Mouse (Mus musculus) Patski (cell line): ENCODE measurements around the gene Fam107b. TPM values are rescaled to one million over a fixed set of nuclear protein-coding genes. Genes with fewer than 3 reads are reported as not detected.

Source experiments
- ATAC-seq: fragments of 100-300 bp; one replicate; pipeline ENCODE4 v1.8.0; 2021
- CTCF ChIA-PET: fragments of 350-600 bp; sonication (Branson Sonifier 250); formaldehyde crosslinking; loops from one replicate; lab custom pipeline; 2022; ENCODE audit warnings: inconsistent platforms; lab: Charles Lee
- POLR2A ChIA-PET: fragments of 350-600 bp; sonication (Branson Sonifier 250); formaldehyde crosslinking; loops from one replicate; lab custom pipeline; 2022; ENCODE audit warnings: antibody characterized with exemption, inconsistent platforms; lab: Charles Lee
- DNase-seq: peaks from one replicate; pipeline ENCODE4 v3.0.0-alpha.2; 2011; ENCODE audit warnings: low read depth, low spot score
- H3K27me3 ChIP-seq: fragments of 371-371 bp; one replicate; pipeline ENCODE4 v1.5.1; 2021
- CTCF ChIP-seq: fragments of 100-300 bp; IDR thresholded peaks from one replicate; pipeline ENCODE4 v1.5.1; 2021
- in situ Hi-C: fragments of 300-500 bp; cut with MboI; formaldehyde crosslinking; loops from 3 replicates; pipeline ENCODE4 v1.11.1; 2018; ENCODE audit warnings: low pct_unique_long_range_greater_than_20kb, mixed read lengths
- polyA plus RNA-seq: library from polyadenylated mRNA; unstranded; gene quantifications from one replicate; pipeline ENCODE4 v1.2.3, GENCODE M21; 2021

Gene Fam107b
- polyA plus RNA-seq, 1 experiment from 2014 or later: 92.8 TPM

DNA sequence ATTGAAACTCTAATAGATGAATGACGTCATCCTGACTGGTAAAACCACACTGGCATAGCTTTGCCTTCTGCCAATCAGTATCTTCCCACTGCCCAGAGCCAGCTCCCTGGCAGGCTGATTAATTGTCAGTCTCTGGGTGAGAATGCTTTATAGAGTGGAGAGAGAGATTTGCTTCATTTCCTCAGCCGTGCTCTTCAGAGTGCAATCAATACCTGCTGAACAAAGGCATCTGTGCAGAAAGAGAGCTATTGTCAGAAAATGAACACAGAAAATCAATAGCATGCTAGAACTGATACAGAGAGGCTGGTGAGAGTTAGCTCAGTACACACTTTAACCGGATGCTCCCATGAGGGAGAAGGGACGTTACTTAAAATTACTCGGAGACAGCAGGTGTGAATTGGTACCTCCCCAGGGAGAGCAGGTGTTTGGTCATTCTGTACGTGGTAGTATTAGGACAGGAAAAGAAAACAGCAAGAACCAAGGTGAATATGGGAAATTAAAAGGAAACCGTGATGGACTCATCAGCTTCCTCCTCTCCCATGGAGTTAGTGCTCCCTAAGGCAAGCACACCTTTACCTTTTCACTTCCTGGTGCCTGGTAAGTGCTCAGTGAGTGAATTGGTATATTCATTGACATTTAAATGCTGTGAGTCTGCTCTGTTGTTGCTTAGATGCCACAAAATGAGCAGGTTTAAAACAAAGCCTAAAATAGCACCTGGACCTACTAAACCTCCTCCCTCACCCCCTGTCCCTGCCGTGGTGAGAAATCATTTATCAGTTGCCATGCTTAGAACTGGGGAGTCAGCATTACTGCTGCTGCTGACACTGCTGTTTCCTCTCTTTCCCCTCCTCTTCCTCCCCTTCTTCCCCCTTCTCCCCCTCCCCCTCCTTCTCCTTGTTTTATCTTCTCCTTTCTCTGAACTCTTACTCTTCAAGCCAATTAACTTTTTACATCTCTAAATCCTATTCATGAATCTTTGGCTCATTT is 38.9 kb downstream of the Fam107b start:
- no peaks in the 10 kb centered on the region for H3K27me3 ChIP-seq
- in situ Hi-C loops: no loop called here
- no peak for DNase-seq
- ATAC-seq: no peak
- TF ChIP-seq CTCF: no peak
- POLR2A ChIA-PET: no interaction called here
- CTCF ChIA-PET: no interaction called here

- CTCF ChIA-PET: interaction anchor here (1.6 kb wide), 1 partner anchor 9 kb away, joined by 3 read pairs; no protein-coding TSS in a partner anchor
- H3K27me3 ChIP-seq: no peaks in the 10 kb centered on the region
- POLR2A ChIA-PET: no interaction called here
- no peak for ATAC-seq
- no peak for DNase-seq
- in situ Hi-C loops: no loop called here
- TF ChIP-seq CTCF: no peak
These were observed 48.2 kb downstream of the Fam107b start for GRCm38 (mm10) chr2:3618446-3618845.

DNA sequence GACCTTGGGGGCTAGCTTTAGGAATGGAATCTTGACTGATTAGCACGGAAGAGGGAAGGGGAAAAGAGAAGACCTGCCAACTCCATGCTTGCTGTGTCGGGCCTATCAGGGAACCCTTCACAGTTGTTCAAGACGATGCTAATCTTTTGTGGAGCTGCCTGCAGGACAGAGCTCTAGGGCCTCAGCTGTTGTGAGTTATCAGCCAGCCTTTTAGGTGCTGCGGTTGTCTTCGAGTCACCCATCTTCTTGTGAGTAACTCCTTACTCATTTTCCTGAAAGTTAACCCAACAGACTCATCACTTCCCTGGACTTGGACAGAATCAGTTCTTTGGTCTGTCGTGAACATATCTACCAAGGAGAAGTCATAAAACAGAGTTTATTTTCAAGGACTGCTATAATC is 51.3 kb downstream of the Fam107b start:
- TF ChIP-seq CTCF: no peak
- CTCF ChIA-PET: no interaction called here
- POLR2A ChIA-PET: no interaction called here
- in situ Hi-C loops: no loop called here
- no peak for DNase-seq
- ATAC-seq: no peak
- H3K27me3 ChIP-seq: no peaks in the 10 kb centered on the region

DNA sequence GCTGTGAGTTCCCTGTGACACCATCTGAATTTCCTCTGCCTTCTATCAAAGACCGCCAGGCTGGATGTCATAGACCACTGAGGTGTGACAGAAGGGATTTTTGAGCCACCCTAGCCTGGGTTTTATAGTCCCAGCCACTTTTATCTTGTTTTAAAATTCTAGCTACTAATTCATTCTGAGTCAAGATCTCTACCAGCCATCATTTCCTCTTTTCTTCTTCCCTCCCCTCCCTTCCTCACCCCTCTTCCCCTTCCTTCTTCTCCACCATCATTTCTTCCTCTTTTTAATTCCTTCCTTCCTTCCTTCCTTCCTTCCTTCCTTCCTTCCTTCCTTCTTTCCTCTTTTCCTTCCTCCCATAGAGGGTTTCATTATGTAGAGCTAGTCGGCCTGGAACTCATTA is 51.9 kb downstream of the Fam107b start:
- DNase-seq (no peak), ATAC-seq (no peak)
- ChIA-PET POLR2A (no interaction called here), CTCF (no interaction called here)
- in situ Hi-C loops: no loop called here
- TF ChIP-seq CTCF: no peak
- no peaks in the 10 kb centered on the region for H3K27me3 ChIP-seq

DNA sequence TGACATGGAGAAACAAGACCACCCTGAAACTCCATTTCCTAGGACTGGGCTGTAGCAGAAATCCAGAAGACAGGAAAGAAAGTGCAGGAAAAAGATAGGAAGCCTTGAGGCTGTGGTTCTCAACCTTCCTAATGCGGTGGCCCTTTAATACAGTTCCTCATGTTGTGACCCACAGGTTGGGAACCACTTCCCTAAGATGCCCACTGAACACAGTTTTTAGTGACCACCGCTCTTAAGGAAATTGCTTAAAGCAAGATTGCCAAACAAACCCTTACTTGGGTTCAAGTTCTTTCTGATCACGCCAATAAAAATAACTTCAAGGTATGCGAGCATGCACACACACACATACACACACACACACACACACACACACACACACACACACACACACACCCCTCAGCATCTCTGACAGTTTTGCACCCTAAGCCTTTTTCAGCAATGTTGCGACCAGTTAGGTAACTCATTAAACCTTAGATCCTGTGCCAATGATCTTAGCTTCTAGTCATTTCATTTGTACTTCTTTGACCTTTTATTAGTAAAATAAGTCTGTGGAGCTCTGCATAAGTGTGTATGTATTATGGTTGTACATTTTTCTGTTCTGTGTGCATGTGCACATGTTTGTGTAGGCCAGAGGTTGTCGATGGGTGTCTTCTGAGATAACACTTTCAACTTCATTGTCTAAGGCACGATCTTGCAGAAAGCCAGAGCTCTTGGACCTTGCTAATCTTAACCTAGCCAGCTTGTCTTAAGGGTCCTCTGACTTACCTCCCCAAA is 53.1 kb downstream of the Fam107b start:
- ATAC-seq (no peak), DNase-seq (no peak)
- POLR2A ChIA-PET: no interaction called here
- in situ Hi-C loops: no loop called here
- CTCF ChIA-PET: no interaction called here
- TF ChIP-seq CTCF: no peak
- no peaks in the 10 kb centered on the region for H3K27me3 ChIP-seq

DNA sequence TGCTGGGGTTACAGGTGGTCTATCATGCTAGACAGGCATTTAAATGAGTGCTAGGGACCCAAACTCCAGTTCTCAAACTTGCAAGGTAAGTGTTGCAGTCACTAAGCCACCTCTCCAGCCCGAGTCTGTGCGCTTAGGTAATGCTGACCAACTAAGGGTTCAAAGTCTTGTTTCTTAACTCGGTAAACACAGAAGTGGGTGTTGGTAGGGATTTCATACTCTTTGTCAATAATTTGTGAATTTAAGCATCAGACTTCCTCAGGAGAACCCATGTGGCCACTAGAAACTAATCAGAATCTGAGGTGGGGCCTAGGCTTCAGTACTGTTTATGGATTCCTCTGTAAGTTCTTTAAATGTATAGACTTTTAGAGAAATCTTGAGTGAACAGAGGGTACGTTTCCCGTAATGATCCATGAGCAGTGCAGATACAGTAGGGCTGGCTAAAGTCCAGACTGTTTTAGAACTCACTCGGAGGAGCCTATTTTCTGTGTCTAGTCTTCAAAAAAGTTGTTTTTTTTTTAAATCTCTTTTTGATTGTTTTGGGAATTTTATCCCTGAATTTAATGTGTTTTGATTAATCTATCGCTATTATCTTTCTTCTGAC is 53.8 kb downstream of the Fam107b start:
- no peak for TF ChIP-seq CTCF

GRCm38 (mm10) chr2:3629096-3629495 is 58.8 kb downstream of the Fam107b start:
- DNase-seq: no peak
- TF ChIP-seq CTCF: no peak
- ChIA-PET POLR2A (no interaction called here), CTCF (no interaction called here)
- no peak for ATAC-seq
- in situ Hi-C loops: loop anchor here (25.0 kb wide), 1 partner anchor 133 kb away; no protein-coding TSS in a partner anchor
- H3K27me3 ChIP-seq: no peaks in the 10 kb centered on the region

More for the DNA sequence above, 53.8 kb downstream of the Fam107b start:
- H3K27me3 ChIP-seq: no peaks in the 10 kb centered on the region
- ATAC-seq (no peak), DNase-seq (no peak)
- ChIA-PET CTCF (interaction anchor here (0.7 kb wide), 1 partner anchor 50 kb away, joined by 3 read pairs; no protein-coding TSS in a partner anchor), POLR2A (no interaction called here)
- in situ Hi-C loops: no loop called here

- TF ChIP-seq CTCF: peak; percentile 49
- ATAC-seq: no peak
- no peak for DNase-seq
- H3K27me3 ChIP-seq: no peaks in the 10 kb centered on the region
- in situ Hi-C loops: loop anchor here (25.0 kb wide), 1 partner anchor 133 kb away; no protein-coding TSS in a partner anchor
- POLR2A ChIA-PET: no interaction called here
- CTCF ChIA-PET: no interaction called here
These were observed 59.5 kb downstream of the Fam107b start for GRCm38 (mm10) chr2:3629741-3630140.

- ATAC-seq: no peak
- POLR2A ChIA-PET: no interaction called here
- no peak for TF ChIP-seq CTCF
- in situ Hi-C loops: loop anchor here (25.0 kb wide), 1 partner anchor 131 kb away; no protein-coding TSS in a partner anchor
- CTCF ChIA-PET: interaction anchor here (1.4 kb wide), 1 partner anchor 85 kb away, joined by 3 read pairs; no protein-coding TSS in a partner anchor
- H3K27me3 ChIP-seq: no peaks in the 10 kb centered on the region
- no peak for DNase-seq
These were observed 60.6 kb downstream of the Fam107b start for GRCm38 (mm10) chr2:3630769-3631477.
